Mouse (Mus musculus) C2C12 (cell line): ENCODE results near the gene Ina.

ENCODE experiments used
- CEBPB ChIP-seq: IDR thresholded peaks from one replicate; pipeline ENCODE4 v1.6.1; 2011; ENCODE audit warnings: low read depth, mild to moderate bottlenecking, control low read depth, moderate library complexity
- CTCF ChIP-seq: IDR thresholded peaks from one replicate; pipeline ENCODE4 v1.5.1; 2011; ENCODE audit not compliant: control insufficient read depth, insufficient read depth, insufficient read length
- FOSL1 ChIP-seq: IDR thresholded peaks from one replicate; pipeline ENCODE4 v1.8.0; 2011; ENCODE audit warnings: mild to moderate bottlenecking, low read length; ENCODE audit not compliant: poor library complexity, insufficient read depth, severe bottlenecking
- MAX ChIP-seq: IDR thresholded peaks from one replicate; pipeline ENCODE4 v1.6.1; 2011; ENCODE audit warnings: mild to moderate bottlenecking, control low read depth
- MYOG ChIP-seq: IDR thresholded peaks from one replicate; pipeline ENCODE4 v1.6.1; 2011; ENCODE audit not compliant: control insufficient read depth, insufficient read length; ENCODE audit errors: extremely low read depth
- USF1 ChIP-seq: IDR thresholded peaks from one replicate; pipeline ENCODE4 v1.6.1; 2011; ENCODE audit warnings: low read depth, mild to moderate bottlenecking, control low read depth, moderate library complexity

- TF ChIP-seq CTCF: no peak
- TF ChIP-seq CEBPB: no peak
- no peak for TF ChIP-seq FOSL1
- TF ChIP-seq MAX: no peak
- no peak for TF ChIP-seq USF1
- TF ChIP-seq MYOG: no peak
Observed at GRCm38 (mm10) chr19:47065860-47066259, 51.4 kb downstream of the Ina start.
